Mouse (Mus musculus) heart, postnatal 0 days (tissue): ENCODE measurements around the gene Evc2.

ENCODE experiments used
- CTCF ChIP-seq: IDR thresholded peaks from 2 replicates; pipeline ENCODE4 v1.5.1; 2016; ENCODE audit warnings: antibody characterized with exemption, control low read depth, low read depth
- EP300 ChIP-seq: IDR thresholded peaks from 2 replicates; pipeline ENCODE4 v1.6.1; 2016; ENCODE audit warnings: antibody characterized with exemption, low read depth

DNA sequence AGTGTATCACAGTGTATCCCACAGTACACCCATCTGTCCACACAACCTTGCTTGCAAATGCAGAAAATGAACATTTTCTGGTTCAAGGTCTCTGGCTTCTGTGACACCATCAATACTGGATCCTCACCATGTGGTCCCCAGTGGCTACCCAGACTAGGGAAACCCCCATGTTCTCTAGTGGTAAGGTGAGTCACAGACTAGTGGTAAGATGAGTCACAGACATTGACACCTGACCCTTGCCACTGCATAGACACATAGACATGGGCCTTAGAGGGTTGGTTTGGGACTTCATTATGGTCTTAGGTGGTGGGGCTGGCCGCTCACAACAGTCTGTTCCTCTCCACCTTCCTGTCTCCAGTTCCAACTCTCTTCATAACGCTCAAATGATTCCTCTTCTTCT, 104.5 kb downstream of the Evc2 start:
- TF ChIP-seq CTCF (no peak), EP300 (no peak)
